Mouse (Mus musculus) kidney, adult 2 months (tissue): ENCODE data around the gene Rpl27. TPM values are rescaled to one million over a fixed set of nuclear protein-coding genes. Genes with fewer than 3 reads are reported as not detected.

Source experiments
- DNase-seq: peaks from one replicate; pipeline ENCODE4 v3.0.0; 2021
- H3K27ac ChIP-seq: fragments of 200-500 bp; 2 replicates; pipeline ENCODE4 v1.5.1; 2012; ENCODE audit warnings: low read depth, low read length, control low read depth, inconsistent platforms; ENCODE audit not compliant: insufficient read depth
- H3K27me3 ChIP-seq: fragments of 200-500 bp; replicated peaks from 2 replicates; pipeline ENCODE4 v1.6.1; 2012; ENCODE audit warnings: mild to moderate bottlenecking, moderate library complexity, low read length, inconsistent platforms; ENCODE audit not compliant: control insufficient read depth, insufficient read depth
- H3K36me3 ChIP-seq: fragments of 200-500 bp; 2 replicates; pipeline ENCODE4 v1.6.1; 2012; ENCODE audit warnings: mild to moderate bottlenecking, moderate library complexity, low read length, inconsistent platforms; ENCODE audit not compliant: control insufficient read depth, insufficient read depth
- H3K4me1 ChIP-seq: fragments of 200-500 bp; 2 replicates; pipeline ENCODE4 v1.6.1; 2011; ENCODE audit warnings: low read length; ENCODE audit not compliant: control insufficient read depth, insufficient read depth
- H3K4me3 ChIP-seq: fragments of 200-500 bp; 2 replicates; pipeline ENCODE4 v1.5.1; 2011; ENCODE audit warnings: mild to moderate bottlenecking, low read depth, low read length, control low read depth; ENCODE audit not compliant: insufficient read depth
- CTCF ChIP-seq: fragments of 200-500 bp; conservative IDR thresholded peaks from 2 replicates; pipeline ENCODE4 v1.5.1; 2011; ENCODE audit warnings: low read depth, mild to moderate bottlenecking, control low read depth, low read length, moderate library complexity, mixed read lengths; ENCODE audit not compliant: insufficient read depth, insufficient read length
- POLR2A ChIP-seq: fragments of 200-500 bp; IDR thresholded peaks from one replicate; pipeline ENCODE4 v1.6.1; 2011; ENCODE audit warnings: low read depth, low read length, control low read depth
- WGBS: fragments of 180-500 bp; shearing (Covaris S2); methylation state at CpG from one replicate; pipeline ENCODE4 v1.1.7; 2018; 5-methylcytosine and 5-hydroxymethylcytosine counted together
- polyA plus RNA-seq: library from polyadenylated mRNA; depleted of rRNA; stranded (reverse); fragments of >200 nt; gene quantifications from 2 replicates; pipeline ENCODE4 v1.2.3, GENCODE M21; 2012

The Rpl27 gene
- polyA plus RNA-seq, 1 experiment, result 408 TPM

- Histone ChIP-seq H3K4me1 (peaks cover 4% of the 10 kb centered on the region; the same call in 1 of the 2 replicates), H3K4me3 (no peak overlapping the region), H3K27me3 (no peaks in the 10 kb centered on the region), H3K27ac (no peak overlapping the region), H3K36me3 (no peaks in the 10 kb centered on the region)
- no peak for DNase-seq
- WGBS, result 59% methylated on average over 7 of the region's 7 CpGs
- TF ChIP-seq CTCF, result no peak
- TF ChIP-seq POLR2A, result no peak
Measured at GRCm38 (mm10) chr11:101455627-101456026, 13.5 kb downstream of the Rpl27 start.

- Histone ChIP-seq H3K4me1 (peaks cover 4% of the 10 kb centered on the region; the same call in 1 of the 2 replicates), H3K27me3 (no peaks in the 10 kb centered on the region), H3K27ac (no peak overlapping the region), H3K36me3 (no peaks in the 10 kb centered on the region), H3K4me3 (no peak overlapping the region)
- 91% methylated on average over 9 of the region's 9 CpGs for WGBS
- DNase-seq, result no peak
- TF ChIP-seq CTCF (no peak), POLR2A (no peak)
Measured at GRCm38 (mm10) chr11:101457631-101458030, 15.5 kb downstream of the Rpl27 start.

GRCm38 (mm10) chr11:101458217-101458616 lies 16.1 kb downstream of the Rpl27 start:
- TF ChIP-seq CTCF (no peak), POLR2A (no peak)
- Histone ChIP-seq H3K36me3 (no peaks in the 10 kb centered on the region), H3K27ac (no peak overlapping the region), H3K4me3 (no peak overlapping the region), H3K27me3 (no peaks in the 10 kb centered on the region), H3K4me1 (peaks cover 4% of the 10 kb centered on the region; the same call in 1 of the 2 replicates)
- no peak for DNase-seq
- WGBS, result 88% methylated on average over 12 of the region's 12 CpGs

GRCm38 (mm10) chr11:101459716-101460115 lies 17.6 kb downstream of the Rpl27 start:
- Histone ChIP-seq H3K36me3 (no peaks in the 10 kb centered on the region), H3K27ac (no peak overlapping the region), H3K4me1 (peaks cover 10% of the 10 kb centered on the region; the same call in 1 of the 2 replicates), H3K27me3 (no peaks in the 10 kb centered on the region), H3K4me3 (no peak overlapping the region)
- TF ChIP-seq CTCF, result no peak
- TF ChIP-seq POLR2A, result no peak
- peak; percentile 69 for DNase-seq
- 59% methylated on average over 6 of the region's 6 CpGs for WGBS

- H3K36me3 ChIP-seq, result no peaks in the 10 kb centered on the region
- WGBS, result 83% methylated on average over 15 of the region's 15 CpGs
- no peak overlapping the region for H3K4me3 ChIP-seq
- DNase-seq, result no peak
- no peaks in the 10 kb centered on the region for H3K27me3 ChIP-seq
- peaks cover 11% of the 10 kb centered on the region; the same call in 1 of the 2 replicates for H3K4me1 ChIP-seq
- no peak overlapping the region for H3K27ac ChIP-seq
- TF ChIP-seq CTCF (no peak), POLR2A (no peak)
Measured at GRCm38 (mm10) chr11:101460321-101460720, 18.2 kb downstream of the Rpl27 start.

- Histone ChIP-seq H3K36me3 (no peaks in the 10 kb centered on the region), H3K27me3 (no peaks in the 10 kb centered on the region), H3K4me3 (no peak overlapping the region), H3K4me1 (peaks cover 11% of the 10 kb centered on the region; the same call in 1 of the 2 replicates), H3K27ac (no peak overlapping the region)
- 80% methylated on average over 14 of the region's 14 CpGs for WGBS
- no peak for DNase-seq
- TF ChIP-seq CTCF (no peak), POLR2A (no peak)
Measured at GRCm38 (mm10) chr11:101462141-101462540, 20.0 kb downstream of the Rpl27 start.

GRCm38 (mm10) chr11:101462583-101463440 lies 20.7 kb downstream of the Rpl27 start:
- WGBS, result 43% methylated on average over 13 of the region's 13 CpGs
- Histone ChIP-seq H3K4me1 (peaks cover 11% of the 10 kb centered on the region; the same call in 1 of the 2 replicates), H3K27ac (no peak overlapping the region), H3K4me3 (no peak overlapping the region), H3K27me3 (no peaks in the 10 kb centered on the region), H3K36me3 (no peaks in the 10 kb centered on the region)
- no peak for DNase-seq
- no peak for TF ChIP-seq POLR2A
- no peak for TF ChIP-seq CTCF
